8 mouse cellular contexts compared by ENCODE assay signal in the genomic region with DNA sequence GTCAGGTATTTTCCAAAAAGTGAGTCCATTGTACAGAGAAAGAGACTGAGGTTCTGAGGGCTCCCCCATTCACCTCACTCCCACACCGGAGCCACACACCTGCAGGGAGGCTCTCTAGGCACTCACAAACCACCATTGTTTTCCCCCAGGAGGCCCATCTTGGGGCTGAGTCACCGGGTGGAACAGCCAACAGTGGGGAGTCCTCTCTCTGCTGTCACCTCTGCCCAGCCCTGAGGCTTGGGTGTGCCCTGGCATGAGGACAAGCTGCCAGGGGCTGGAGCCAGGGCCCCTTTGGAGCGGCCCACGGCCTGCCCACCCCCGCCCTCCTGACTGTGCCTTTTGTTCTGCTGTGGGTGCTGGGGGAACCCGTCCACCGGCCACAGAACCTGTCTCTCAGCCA. TPM values are rescaled to one million over a fixed set of nuclear protein-coding genes. Genes with fewer than 3 reads are reported as not detected.
A peak's percentile ranks its signal among the peaks of the same experiment; 100 is the strongest.
DNase-seq lines count a peak whose midpoint lies in the region; ATAC-seq and TF ChIP-seq lines count a peak whose summit lies in the region.

No protein-coding gene starts in this region.

- no peaks in the 10 kb centered on the region for H3K36me3 ChIP-seq in kidney, postnatal 0 days (ENCODE audit: insufficient read depth, low read length)
- H3K36me3 ChIP-seq in liver, embryonic 12.5 days = peaks cover 8% of the 10 kb centered on the region

- DNase-seq in kidney, postnatal 0 days (ENCODE audit: low spot score) = no peak
- no peak for DNase-seq in kidney, adult 11 months
- DNase-seq in ES-CJ7 (ENCODE audit: low read depth, low spot score) = peak; percentile 41
- peak; percentile 66 for DNase-seq in c-Kit-positive CD71-positive TER-119-positive erythroid progenitor cells, embryonic 14.5 days (ENCODE audit: low spot score)
- DNase-seq in cerebellum, postnatal 14 days = no peak
- DNase-seq in left cerebral cortex, postnatal 14 days (ENCODE audit: low spot score in 2 of 2) = no peak
- DNase-seq in thymus, adult 18-20 months = no peak

- no peak for TF ChIP-seq CTCF in kidney, postnatal 0 days (IDR thresholded peaks at IDR 0.05; ENCODE audit: low read depth)

- peak overlapping the region; percentile 48; the same call in 1 of the 2 replicates for H3K27ac ChIP-seq in kidney, postnatal 0 days
- H3K27ac ChIP-seq in liver, embryonic 12.5 days = peak overlapping the region; percentile 95

- intact Hi-C loops in left cerebral cortex, postnatal 14 days (cut with DNase I) = no loop called here

- ATAC-seq in kidney, postnatal 0 days (replicated peaks; ENCODE audit: low FRiP score, low read depth) = no peak
- ATAC-seq in liver, embryonic 12.5 days = peak; percentile 28

- peaks cover 8% of the 10 kb centered on the region; the same call in 1 of the 2 replicates for H3K4me1 ChIP-seq in kidney, postnatal 0 days (replicated peaks; ENCODE audit: insufficient read depth, low read length)
- H3K4me1 ChIP-seq in liver, embryonic 12.5 days = peaks cover 60% of the 10 kb centered on the region

- 39% methylated on average over 7 of the region's 7 CpGs for WGBS in kidney, postnatal 0 days
- 42% methylated on average over 7 of the region's 7 CpGs for WGBS in liver, embryonic 12.5 days (ENCODE audit: insufficient replicate concordance)

- no peak overlapping the region for H3K9ac ChIP-seq in kidney, postnatal 0 days (ENCODE audit: low read depth, low read length)
- H3K9ac ChIP-seq in liver, embryonic 12.5 days = peak overlapping the region; percentile 67

- no peak overlapping the region for H3K4me2 ChIP-seq in kidney, postnatal 0 days (ENCODE audit: low read length)
- H3K4me2 ChIP-seq in liver, embryonic 12.5 days = peak overlapping the region; percentile 87

- no peak overlapping the region for H3K4me3 ChIP-seq in kidney, postnatal 0 days (replicated peaks; ENCODE audit: low read depth, low read length)
- 0 out of 2 replicates have a peak overlapping the region, but pooled peaks have one; percentile 8 for H3K4me3 ChIP-seq in liver, embryonic 12.5 days

- H3K27me3 ChIP-seq in kidney, postnatal 0 days (ENCODE audit: insufficient read depth, low read length) = no peaks in the 10 kb centered on the region
- H3K27me3 ChIP-seq in liver, embryonic 12.5 days (replicated peaks) = peaks cover 14% of the 10 kb centered on the region

- no peaks in the 10 kb centered on the region for H3K9me3 ChIP-seq in kidney, postnatal 0 days (replicated peaks; ENCODE audit: low read length)
- H3K9me3 ChIP-seq in liver, embryonic 12.5 days (replicated peaks) = no peaks in the 10 kb centered on the region

RNA-seq across cellular contexts. Expression of a gene that starts 2.3 kb away (rescaled TPM):
- 76.4 and 83.7 TPM in 2 replicates for polyA plus RNA-seq in kidney, postnatal 0 days (2015; fragmentation: Nextera tagmentation; extraction: Ambion mirVana)
- 110 and 115 TPM in 2 replicates for polyA plus RNA-seq in liver, embryonic 12.5 days (2016; fragmentation: Nextera tagmentation; extraction: Ambion mirVana)
- 10 to 100 TPM; 26.6 to 29.1 TPM for total RNA-seq in left cerebral cortex, postnatal 14 days (2021)

RNA-seq across cellular contexts. Expression of a gene that starts 29.1 kb away (rescaled TPM):
- 1,117 and 1,253 TPM in 2 replicates for polyA plus RNA-seq in kidney, postnatal 0 days (2015; fragmentation: Nextera tagmentation; extraction: Ambion mirVana)
- 594 and 628 TPM in 2 replicates for polyA plus RNA-seq in liver, embryonic 12.5 days (2016; fragmentation: Nextera tagmentation; extraction: Ambion mirVana)
- total RNA-seq in left cerebral cortex, postnatal 14 days (2021) = 100 to 1,000 TPM; 587 to 604 TPM

RNA-seq across cellular contexts. Expression of a gene that starts 36.4 kb away (rescaled TPM):
- polyA plus RNA-seq in kidney, postnatal 0 days (2015; fragmentation: Nextera tagmentation; extraction: Ambion mirVana) = 163 and 165 TPM in 2 replicates
- 134 and 140 TPM in 2 replicates for polyA plus RNA-seq in liver, embryonic 12.5 days (2016; fragmentation: Nextera tagmentation; extraction: Ambion mirVana)
- total RNA-seq in left cerebral cortex, postnatal 14 days (2021) = 100 to 1,000 TPM; 122 to 134 TPM

RNA-seq across cellular contexts. Expression of a gene that starts 48.3 kb away (rescaled TPM):
- 6.6 and 7.8 TPM in 2 replicates for polyA plus RNA-seq in kidney, postnatal 0 days (2015; fragmentation: Nextera tagmentation; extraction: Ambion mirVana)
- 2.1 TPM in 2 replicates for polyA plus RNA-seq in liver, embryonic 12.5 days (2016; fragmentation: Nextera tagmentation; extraction: Ambion mirVana)
- 10 to 100 TPM; 19.9 to 24.1 TPM for total RNA-seq in left cerebral cortex, postnatal 14 days (2021)

RNA-seq across cellular contexts. Expression of a gene that starts 58.9 kb away (rescaled TPM):
- not detected in 2 replicates for polyA plus RNA-seq in kidney, postnatal 0 days (2015; fragmentation: Nextera tagmentation; extraction: Ambion mirVana)
- 0.29 and 0.33 TPM in 2 replicates for polyA plus RNA-seq in liver, embryonic 12.5 days (2016; fragmentation: Nextera tagmentation; extraction: Ambion mirVana)
- total RNA-seq in left cerebral cortex, postnatal 14 days (2021) = not detected

Comparison
In these comparisons a context has a peak if more than half of its experiments do, and no peak if none do; other contexts are left out.
1. DNase-seq: peak in ES-CJ7 (single experiment) and c-Kit-positive CD71-positive TER-119-positive erythroid progenitor cells, embryonic 14.5 days (single experiment); none in kidney, postnatal 0 days (single experiment), kidney, adult 11 months (single experiment), cerebellum, postnatal 14 days (0 of 2), left cerebral cortex, postnatal 14 days (0 of 2) and thymus, adult 18-20 months (0 of 2).